Mouse (Mus musculus) CH12.LX (cell line): ENCODE results near the gene Gm42417.

Experiments
- BHLHE40 ChIP-seq: IDR thresholded peaks from 2 replicates; pipeline ENCODE4 v1.6.1; 2011; ENCODE audit warnings: mild to moderate bottlenecking, low read depth, low read length, improper control_type of control experiment
- CTCF ChIP-seq, 2 experiments: IDR thresholded peaks in 1 of 2; conservative IDR thresholded peaks in 1 of 2; 2 replicates each; pipeline ENCODE4 v1.5.1; 2011 to 2012; ENCODE audit warnings: low read depth in 2 of 2, low read length in 2 of 2, improper control_type of control experiment in 1 of 2, inconsistent platforms in 1 of 2, mild to moderate bottlenecking in 1 of 2, moderate library complexity in 1 of 2
- ELF1 ChIP-seq: IDR thresholded peaks from 2 replicates; pipeline ENCODE4 v1.6.1; 2014; ENCODE audit warnings: low read depth, mild to moderate bottlenecking, inconsistent platforms, low read length, improper control_type of control experiment
- EP300 ChIP-seq: IDR thresholded peaks from 2 replicates; pipeline ENCODE4 v1.6.1; 2011; ENCODE audit warnings: low read length, improper control_type of control experiment
- GABPA ChIP-seq: IDR thresholded peaks from 2 replicates; pipeline ENCODE4 v1.6.1; 2012; ENCODE audit warnings: low read depth, low read length, improper control_type of control experiment, inconsistent platforms; ENCODE audit not compliant: insufficient replicate concordance
- HCFC1 ChIP-seq: IDR thresholded peaks from 2 replicates; pipeline ENCODE4 v1.6.1; 2012; ENCODE audit warnings: low read depth, mild to moderate bottlenecking, inconsistent platforms, low read length, improper control_type of control experiment
- IRF4 ChIP-seq: IDR thresholded peaks from 2 replicates; pipeline ENCODE4 v1.6.1; 2014; ENCODE audit warnings: low read depth, mild to moderate bottlenecking, inconsistent platforms, low read length, improper control_type of control experiment
- MEF2A ChIP-seq: IDR thresholded peaks from 2 replicates; pipeline ENCODE4 v1.6.1; 2014; ENCODE audit warnings: low read depth, mild to moderate bottlenecking, inconsistent platforms, low read length, improper control_type of control experiment, borderline replicate concordance
- NRF1 ChIP-seq: IDR thresholded peaks from 2 replicates; pipeline ENCODE4 v1.6.1; 2014; ENCODE audit warnings: low read depth, mild to moderate bottlenecking, inconsistent platforms, low read length, improper control_type of control experiment, moderate library complexity
- POLR2A ChIP-seq: IDR thresholded peaks from 2 replicates; pipeline ENCODE4 v1.6.1; 2011; ENCODE audit warnings: low read depth, mild to moderate bottlenecking, improper control_type of control experiment, low read length
- RAD21 ChIP-seq: IDR thresholded peaks from 2 replicates; pipeline ENCODE4 v1.6.1; 2011; ENCODE audit warnings: low read depth, mild to moderate bottlenecking, low read length, improper control_type of control experiment, moderate library complexity
- USF2 ChIP-seq: conservative IDR thresholded peaks from 2 replicates; pipeline ENCODE4 v1.6.1; 2011; ENCODE audit warnings: low read depth, low read length, improper control_type of control experiment

GRCm38 (mm10) chr1:36489661-36490060, 49.6 kb downstream of the Gm42417 start:
- TF ChIP-seq EP300 (no peak), IRF4 (no peak), CTCF (conservative IDR thresholded peaks at IDR 0.05 in 1 of 2, IDR thresholded peaks at IDR 0.05 in 1 of 2; ENCODE audit: low read depth in 2 of 2, low read length in 2 of 2) (no peak), RAD21 (no peak), MEF2A (no peak), POLR2A (no peak), BHLHE40 (no peak), GABPA (no peak), HCFC1 (no peak), NRF1 (no peak), ELF1 (no peak), USF2 (no peak)
